Mouse (Mus musculus): Measurements from ENCODE around the gene Rsl24d1.
"Not testable (repeated sequence)": the region's sequence is repeated elsewhere in the genome, so short reads cannot be mapped to it uniquely, and the experiment has no call there.

Rsl24d1 gene

DNA sequence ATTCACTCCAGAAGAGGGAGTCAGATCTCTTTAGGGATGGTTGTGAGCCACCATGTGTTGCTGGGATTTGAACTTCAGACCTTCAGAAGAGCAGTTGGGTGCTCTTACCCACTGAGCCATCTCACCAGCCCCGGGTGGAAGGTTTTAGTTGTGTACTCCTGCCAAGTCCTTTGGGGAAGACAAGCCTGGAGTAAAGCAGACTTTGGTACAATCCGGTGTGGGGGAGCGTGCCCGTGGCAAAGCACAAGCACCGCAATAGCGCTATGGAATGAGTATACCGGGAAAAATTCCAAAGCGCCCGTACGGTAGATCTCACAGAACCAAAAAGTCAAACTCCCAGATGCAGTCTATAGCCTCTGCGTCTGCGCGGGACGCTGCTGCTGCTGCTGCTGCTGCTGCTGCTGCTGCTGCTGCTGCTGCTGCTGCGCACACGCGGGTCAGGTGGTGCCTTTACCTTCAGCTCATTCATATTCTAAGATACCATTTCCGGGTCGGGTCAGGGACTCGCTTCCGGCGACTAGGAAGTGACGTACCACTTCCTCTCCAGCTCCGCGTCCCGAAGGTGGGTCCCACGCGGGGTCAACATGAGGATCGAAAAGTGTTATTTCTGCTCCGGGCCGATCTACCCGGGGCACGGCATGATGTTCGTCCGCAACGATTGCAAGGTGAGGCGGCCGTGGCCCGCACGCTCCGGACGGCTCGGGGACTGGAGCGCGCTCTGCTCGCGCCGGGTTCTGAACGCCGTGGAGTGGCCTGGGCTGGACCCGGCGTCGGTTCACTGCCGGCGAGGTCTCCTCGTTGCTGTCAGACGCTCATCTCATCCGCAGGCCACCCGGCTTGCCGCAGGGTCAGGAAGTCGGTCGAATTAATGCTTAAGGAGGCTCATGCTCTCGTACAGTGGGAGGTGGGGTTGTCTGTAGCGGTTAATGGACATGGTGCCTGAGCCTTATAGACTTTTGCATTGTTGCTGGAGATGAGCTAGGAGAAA is at the start of gene Rsl24d1:
TSS of gene Rsl24d1 (plus strand) at position 508 of the 988 bp plus-strand sequence.
- DNase-seq = peak; percentile 79

DNA sequence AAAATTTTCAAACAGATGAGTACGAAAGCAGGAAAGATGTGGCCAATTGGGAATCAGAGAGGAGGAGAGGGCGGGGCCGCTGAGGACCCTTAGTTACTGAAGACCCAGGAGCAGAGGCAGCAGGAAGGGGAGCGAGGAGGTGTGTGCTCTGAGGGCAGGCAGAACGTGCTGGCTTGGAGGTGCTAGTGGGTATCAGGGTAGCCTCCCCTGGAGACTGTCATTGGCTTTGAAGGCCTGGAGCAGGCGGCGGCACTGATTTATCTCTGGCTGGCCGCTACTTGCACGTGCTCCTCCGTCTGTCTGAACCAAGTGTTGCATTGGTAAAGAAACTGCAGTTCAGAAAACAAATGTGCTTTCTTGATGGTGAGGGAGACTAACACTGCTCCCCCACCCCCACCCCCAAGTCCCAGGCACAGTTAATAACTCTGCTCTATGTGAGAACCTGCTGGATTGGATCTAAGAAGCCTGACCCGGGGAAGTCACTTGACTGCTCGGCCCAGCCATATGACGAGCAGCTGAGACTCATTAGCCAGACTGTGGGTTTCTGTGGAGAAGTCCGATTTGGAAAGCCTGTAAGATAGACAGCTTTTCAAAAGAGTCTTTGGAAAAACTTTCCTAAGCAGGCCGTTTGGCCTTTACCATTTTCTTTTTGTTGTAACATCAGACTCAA is 49.5 kb upstream of the Rsl24d1 start:
- no peak for DNase-seq

DNA sequence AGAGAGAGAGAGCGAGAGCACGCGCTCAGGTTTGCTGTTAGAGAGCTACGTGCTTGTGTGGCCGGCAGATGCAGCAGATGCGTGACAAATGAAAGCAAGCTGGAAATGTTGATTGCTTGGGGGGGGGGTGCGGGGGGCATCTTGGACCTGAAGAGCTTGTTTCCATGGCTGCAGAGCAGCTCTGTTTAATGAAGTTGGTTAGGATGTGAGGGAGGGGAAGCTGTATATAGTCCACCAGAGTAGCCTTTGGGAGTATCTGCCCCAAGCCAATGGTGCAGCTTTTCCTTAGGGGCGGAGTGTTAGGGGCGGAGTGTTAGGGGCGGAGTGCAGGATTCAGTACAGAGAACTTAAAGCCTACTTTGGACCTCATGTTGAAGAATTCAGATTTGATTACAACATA is 46.1 kb upstream of the Rsl24d1 start:
- no peak for DNase-seq

DNA sequence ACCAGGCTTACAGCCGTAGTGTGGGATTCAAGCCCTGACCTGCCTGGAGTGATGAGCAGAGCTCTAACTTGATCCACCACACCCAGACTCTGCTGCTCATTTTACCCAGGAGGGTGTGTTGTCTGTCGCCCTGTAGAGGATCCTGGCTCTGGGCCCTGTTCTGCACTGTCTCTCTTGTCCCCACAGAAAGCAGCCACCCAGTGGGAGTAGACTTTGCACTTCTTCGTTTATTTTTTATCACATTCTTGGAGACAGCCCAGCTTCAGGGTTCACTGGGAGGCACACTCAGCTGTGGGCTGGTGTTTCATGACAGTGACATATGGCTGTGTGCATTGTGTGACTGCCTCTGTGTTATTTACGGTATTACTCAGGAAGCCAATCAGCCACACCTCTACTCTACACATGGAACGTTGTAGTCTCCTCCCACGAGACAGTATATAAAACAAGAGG is 45.0 kb upstream of the Rsl24d1 start:
- no peak for DNase-seq

DNA sequence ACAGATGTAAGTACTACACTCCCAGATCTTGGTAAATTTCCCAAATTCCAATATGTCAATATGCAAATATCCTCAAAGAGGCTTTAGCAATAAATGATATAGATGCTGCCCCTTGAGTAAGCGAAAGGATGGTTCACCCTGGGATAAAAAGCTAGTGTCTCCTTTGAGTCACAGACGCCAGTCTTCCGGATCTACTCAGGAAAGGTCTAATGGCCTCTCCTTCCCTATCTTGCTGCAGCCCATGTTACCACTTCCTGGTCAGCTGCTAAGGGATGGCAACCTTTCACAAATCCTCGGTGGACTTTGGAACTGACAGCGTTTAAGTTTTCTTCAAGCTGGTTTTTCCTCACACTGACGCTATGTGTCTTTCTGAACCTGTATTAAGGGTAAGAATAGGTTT is 44.5 kb upstream of the Rsl24d1 start:
- DNase-seq = no peak

DNA sequence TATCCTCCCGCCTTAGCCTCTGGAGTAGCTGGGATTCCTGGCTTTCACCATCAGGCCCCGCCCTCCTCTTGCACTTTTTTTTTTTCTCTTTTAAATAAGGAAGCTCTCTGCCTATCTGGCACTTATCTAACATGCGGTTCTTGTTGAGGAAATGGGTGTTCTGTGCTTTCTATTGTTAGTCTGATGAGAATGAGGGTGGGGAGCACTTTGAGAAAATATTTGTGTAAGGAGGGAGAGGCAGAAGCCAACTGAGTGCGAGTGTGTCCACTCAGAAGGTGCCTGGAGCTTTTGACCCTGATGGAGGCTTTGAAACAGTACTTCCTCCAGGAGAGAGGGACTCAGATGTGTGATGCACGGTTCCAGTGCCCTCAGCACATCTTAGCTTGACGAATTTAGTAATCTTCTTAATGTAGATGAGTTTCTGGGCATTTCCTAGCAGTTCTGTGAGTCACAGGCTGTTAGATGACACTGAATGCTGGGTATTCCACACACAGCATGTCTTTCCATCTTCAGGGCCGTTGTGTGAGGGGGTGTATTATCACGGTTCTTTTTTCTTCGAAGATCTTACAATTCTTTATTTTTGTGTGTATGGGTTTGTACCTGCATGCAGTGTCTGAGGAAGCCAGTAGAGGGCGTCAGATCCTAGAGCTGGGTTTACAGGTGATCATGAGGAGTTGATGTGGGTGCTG is 42.1 kb upstream of the Rsl24d1 start:
- DNase-seq = no peak

DNA sequence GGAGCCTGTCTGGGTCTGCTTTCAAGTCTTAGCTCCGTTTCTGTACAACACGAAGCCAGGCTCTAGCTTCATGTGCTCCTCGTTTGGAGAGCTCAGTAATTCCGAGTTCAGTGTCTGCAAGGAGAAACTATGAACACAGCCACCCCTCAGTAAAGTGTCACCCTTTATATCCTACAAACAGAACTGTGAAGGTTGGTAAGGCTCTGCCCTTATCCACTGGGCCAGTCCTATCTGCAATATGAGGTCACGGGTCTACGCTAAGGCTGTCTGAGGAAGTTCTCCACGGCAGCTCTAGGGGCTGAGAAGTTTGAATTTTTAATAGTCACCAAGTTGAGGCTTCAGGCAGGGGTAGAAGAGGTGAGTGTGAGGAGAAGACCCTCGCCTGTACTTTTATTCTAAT is 40.8 kb upstream of the Rsl24d1 start:
- DNase-seq = no peak

DNA sequence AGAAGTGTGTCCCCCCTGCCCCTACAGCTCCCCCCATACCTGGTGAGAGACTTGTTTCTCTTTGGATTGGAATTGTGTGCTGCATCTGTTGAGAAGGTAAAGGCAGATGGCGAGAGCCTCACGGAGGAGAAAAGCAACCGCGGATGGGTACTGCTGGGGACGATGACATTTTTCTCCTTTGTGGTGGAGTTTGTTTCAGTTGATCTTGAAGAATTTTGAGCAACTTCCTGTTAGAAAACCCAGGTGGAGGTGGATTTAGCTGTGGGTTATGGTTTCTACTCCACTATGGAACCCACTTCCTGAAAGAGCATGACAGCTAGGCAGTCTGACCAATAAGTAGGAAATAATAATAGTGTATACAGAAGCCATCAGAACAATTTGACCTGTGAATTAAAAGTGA is 40.1 kb upstream of the Rsl24d1 start:
- DNase-seq = peak; percentile 58

DNA sequence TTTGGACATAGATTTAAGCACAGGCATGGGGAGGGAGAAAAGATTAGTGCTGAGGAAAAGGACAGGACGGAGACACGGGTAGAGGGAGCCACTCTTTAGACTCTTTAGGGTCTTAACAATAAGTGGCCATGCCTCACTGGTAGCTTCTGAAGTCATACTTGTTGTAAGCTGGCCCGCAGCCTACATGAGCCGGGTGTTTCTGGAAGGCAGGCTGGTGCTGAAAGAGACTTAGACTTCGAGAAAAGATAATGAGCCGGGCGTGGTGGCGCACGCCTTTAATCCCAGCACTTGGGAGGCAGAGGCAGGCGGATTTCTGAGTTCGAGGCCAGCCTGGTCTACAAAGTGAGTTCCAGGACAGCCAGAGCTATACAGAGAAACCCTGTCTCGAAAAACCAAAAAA is 33.9 kb upstream of the Rsl24d1 start:
- DNase-seq = not testable (repeated sequence)

DNA sequence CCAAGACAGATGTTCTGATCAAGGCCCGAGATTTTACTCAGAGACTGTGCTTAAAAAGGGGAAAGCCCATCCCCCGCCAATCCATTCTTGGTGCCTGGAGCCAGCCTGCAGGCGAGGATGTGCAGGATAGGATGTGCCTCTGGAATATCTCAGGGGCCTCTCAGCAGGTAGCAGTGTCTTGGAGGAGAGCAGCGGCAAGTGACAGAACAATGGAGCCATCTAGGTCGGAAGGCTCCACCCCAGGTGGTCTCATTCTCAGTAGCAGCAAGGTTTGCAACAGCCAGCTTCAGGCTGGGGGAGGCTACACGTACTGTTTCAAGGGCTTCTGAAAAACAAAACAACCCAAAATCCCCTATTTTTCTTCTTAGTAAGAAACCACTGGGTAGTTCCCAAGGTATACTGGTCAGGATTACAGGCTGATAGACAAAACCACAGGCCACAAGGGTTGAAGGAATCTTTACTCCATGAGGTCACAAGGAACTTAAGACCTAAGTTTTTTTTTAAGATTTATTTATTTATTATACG is 33.4 kb upstream of the Rsl24d1 start:
- DNase-seq = no peak

DNA sequence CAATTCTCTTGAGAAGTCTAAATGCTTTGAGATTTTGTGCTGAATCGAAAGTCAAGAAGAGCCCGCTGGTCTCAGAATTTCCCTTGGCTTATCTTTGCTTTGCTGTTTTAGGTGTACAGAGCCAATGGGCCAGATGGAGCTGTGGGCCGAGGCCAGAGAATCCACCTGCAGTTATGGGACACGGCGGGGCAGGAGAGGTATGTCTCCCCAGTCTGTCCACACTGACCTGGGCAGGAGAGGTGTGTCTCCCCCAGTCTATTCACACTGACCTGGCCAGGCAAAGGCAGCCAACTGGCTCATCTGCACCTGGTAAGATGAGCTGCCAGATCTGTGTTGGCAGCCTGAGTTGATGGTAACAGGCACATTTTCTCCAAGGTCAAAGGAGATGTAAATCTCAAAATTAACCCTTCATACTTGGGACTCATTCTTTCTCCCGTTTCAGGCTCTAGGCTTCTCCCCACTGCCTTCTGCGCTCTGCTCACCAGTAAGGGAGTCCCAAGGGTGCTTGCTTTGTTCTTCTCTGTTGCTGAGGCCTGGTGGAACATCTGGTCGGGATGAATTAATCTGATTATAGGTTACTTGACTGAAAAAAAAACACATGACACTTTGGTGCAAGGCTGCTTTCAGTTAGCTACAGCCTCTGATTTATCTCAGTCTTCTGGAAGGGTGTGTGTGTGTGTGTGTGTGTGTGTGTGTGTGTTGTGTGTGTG is 30.8 kb upstream of the Rsl24d1 start:
- no peak for DNase-seq

DNA sequence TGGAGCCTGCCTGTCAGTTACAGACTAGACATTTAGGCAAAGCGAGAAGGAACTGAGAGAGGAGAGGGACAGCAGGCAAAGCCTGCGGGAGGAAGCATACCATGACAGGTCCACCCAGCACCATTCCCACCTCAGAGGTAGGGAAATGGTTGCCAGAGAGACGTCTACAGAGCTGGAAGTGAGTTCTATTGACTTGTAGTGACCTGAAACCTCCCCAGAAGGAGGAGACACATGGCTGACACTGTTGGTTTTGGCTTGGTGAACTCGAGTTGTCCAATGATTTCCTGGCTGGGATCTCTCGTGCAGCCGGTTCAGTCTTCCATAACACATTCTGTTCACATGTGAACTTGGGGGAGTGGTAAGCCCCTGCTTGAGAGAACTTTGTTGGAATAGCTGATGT is 29.3 kb upstream of the Rsl24d1 start:
- DNase-seq = no peak

DNA sequence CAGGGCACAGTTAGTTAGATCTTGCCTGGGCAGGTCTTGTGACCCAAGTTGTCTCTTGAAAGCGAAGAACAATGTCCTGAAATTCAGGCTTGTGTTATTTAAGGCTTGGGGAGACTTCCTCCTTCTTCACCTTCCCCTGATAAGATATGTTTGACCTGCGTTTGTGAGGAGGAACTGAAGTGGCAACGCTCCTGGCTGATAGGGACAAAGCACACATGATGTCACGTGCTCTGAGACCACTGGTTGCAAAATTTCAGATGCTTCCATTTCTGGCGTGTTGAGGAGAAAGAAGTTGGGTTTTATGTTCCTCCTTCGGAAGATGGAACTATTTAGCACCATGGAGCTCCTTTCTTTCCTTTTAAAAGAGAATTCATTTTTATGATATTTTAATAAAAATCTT is 27.4 kb upstream of the Rsl24d1 start:
- no peak for DNase-seq

DNA sequence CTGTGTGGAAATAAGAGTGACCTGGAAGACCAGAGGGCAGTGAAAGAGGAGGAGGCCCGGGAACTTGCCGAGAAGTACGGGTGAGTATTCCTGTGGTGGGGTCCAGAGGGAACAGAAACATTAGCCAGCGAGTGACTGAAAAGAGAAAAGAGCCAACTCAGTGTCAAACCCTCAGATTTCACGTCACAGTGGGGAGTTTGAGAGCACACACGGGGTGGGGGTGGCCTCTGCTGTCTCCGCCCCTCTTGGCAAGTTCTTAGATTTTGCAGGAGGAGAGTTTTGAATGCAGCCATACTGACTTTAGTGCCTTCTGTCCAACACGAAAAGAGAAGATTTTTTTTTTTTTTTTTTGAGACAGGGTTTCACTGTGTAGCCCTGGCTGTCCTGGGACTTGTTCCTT is 26.1 kb upstream of the Rsl24d1 start:
- no peak for DNase-seq

DNA sequence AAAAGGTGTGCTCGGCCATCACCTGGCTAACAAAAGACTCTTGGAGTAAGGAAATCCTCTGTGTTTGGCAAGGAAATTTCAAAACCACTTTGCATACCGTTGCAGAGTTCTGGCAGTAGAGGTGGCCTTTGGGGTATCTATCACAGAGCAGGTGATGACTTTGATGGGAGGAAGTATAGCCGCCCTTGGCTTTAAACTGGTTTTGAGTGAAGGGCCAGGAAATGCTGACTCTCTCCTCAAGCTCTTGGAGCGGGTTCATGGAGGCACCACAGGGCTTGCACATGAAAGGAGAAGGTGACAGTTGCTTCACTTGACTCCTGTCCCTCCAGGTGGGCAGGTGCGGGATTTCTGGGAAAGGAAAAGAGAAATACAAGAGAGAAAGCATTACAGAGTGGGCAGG is 25.6 kb upstream of the Rsl24d1 start:
- DNase-seq = peak; percentile 42

DNA sequence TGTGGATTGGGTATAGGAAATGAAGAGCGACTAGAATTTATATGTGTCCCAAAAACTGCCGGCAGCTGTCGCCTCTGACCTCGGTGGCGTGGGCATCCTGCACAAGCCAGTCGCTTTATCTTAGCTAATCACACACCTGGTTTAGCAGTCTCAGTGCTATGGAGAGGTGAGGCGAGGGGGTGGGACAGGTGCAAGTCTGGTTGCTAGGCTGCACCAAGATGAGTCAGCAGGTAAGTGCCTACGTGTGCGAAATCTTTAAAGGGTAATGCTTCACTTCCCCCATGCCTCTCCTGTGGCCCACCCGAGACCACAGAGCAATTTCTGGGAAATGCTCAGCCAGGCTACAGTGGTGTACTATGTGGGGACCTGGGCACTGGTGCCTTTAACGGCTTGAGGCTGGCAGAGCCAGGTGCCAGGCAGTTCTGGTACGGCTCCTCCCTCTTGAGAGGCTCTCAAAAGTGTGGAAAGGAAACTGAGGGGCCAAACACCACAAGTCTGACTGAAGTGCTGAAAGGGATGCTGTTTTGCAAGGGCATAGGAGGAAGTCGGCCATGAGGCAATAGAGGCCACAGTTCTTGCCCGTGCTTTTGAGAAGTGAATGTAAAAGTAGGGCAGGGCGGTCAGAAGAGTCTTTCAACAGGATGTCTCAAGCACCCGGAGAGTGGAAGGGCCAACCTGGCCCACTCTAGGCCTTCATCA is 23.9 kb upstream of the Rsl24d1 start:
- DNase-seq = peak; percentile 65

DNA sequence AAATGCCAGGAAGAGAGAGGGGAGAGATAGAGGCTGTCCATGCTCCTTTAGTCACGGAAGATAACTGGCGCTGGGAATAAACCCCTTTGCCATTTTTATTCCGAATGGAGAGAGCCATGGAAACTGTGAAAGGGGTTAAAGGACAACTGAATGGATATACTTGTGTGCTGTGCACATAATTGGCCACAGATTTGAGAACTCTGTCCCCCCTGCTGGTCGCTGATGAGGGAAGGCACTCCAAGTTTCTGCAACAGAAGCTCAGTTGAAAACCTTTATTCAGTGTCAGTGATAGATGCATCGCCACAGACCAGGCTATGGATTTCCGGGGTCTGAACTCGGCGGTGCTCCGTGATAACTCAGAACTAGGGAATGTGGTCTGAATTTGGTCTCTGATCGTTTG is 23.1 kb upstream of the Rsl24d1 start:
- DNase-seq = no peak

DNA sequence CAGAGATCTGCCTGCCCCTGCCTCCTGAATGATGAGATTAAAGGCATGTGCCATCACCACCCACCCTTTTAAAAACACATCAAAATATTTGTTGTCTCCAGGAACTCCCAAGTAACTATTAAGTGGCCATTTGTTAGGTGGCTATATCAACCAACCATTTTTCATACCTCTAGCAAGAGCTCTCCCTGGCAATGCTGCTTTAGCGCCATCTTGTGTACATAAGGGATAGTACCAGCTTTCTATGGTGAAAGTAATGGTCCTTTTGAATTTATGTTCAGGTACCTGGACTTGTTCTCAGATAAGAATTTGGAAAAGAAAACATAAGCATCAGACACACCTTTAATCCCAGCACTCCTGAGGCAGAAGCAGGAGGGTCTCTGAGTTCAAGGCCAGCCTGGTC is 21.5 kb upstream of the Rsl24d1 start:
- DNase-seq = peak; percentile 40

DNA sequence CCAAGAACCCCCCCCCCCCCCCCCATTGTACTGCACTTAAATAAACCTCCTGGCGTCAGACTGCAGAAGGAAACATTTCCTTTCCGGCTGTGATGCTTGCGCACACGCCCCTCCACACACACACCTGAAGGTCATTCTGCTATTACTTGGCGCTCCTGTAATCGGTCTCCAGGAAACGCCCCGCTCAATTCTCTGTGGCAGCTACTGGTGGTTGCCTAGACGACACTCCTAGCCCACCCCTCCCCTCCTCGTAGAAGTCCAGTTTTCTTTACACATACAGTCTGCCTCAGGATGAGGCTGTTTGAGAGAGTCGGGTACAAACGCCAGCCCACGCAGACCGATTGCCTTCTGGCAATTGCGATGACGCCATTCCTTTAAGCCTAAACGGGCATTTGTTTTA is 18.6 kb upstream of the Rsl24d1 start:
- DNase-seq = no peak

DNA sequence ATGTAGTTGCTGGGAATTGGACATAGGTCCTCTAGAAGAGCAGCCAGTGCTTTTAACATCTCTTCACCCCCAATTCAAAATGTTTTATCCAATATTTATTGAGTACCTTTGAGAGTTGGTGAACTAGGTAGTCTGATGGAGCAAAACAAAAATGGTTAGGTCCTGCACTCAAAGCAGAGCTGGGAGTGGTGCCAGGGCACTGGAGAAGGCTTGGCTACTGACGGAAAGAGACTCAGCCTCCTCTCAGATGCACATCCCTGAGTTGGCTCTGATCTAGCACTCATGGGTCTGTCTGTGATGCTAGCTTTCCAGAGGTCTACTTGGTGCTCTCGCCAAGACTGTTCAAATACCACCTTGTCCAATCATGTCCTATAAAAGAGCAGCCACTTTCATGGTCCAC is 15.3 kb upstream of the Rsl24d1 start:
- DNase-seq = no peak

DNA sequence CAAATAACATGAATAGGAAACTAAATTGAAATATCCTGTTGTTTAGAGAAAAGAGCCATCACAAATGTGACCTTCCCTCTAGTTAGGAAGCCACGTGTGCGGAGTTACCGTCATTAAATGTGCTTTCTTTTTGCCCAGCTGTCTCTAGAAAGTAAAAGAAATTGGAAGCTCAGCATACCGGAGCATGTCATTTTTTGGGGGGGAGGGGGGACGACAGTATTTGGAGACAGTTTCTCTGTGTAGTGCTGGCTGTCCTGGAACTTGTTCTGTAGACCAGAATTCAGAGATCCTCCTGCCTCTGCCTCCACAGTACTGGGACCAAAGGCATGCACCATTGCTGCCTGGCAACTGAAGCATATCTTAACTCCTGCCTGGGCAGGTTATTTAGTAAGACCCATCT is 11.7 kb upstream of the Rsl24d1 start, which contains the start of gene Khdc3:
TSS of gene Khdc3 (plus strand) at position 301 of the 400 bp plus-strand sequence.
- DNase-seq = no peak

DNA sequence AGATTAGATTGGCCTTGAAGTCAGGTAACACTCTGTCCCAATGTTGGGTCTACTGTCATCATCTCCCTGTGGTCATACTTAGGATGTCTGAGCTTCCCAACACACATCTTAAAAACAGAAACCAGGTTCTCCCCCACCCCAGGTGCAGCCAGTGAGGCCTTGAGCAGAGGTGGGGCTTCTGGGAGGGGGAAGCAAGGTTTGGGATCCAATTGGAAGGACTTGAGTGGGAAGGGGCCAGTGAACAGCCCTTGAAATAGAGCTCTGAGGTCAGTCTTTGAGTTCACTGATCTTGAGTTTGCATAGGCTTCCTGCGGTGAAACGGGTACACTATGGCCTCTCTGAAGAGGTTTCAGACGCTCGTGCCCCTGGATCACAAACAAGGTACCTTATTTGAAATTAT is 11.0 kb upstream of the Rsl24d1 start, which contains the start of gene Gm20509:
TSS of gene Gm20509 (plus strand) at position 290 of the 400 bp plus-strand sequence.
- no peak for DNase-seq

Data from thymus, postnatal 25 days (tissue).